In genomic region chr13:103334392-103334686, GRCm38 (mm10) we compare ENCODE assay signal across 8 mouse cellular contexts. TPM values are rescaled to one million over a fixed set of nuclear protein-coding genes. Genes with fewer than 3 reads are reported as not detected.
DNase-seq lines count a peak whose midpoint lies in the region; ATAC-seq lines count a peak whose summit lies in the region.

Gene Mast4, minus strand, starts transcription at chr13:103334497.

- peak within 1 kb of the TSS; percentile 61 for H3K4me3 ChIP-seq in intestine, embryonic 14.5 days (ENCODE audit: low read depth, low read length)

- H3K36me3 ChIP-seq in intestine, embryonic 14.5 days (ENCODE audit: control insufficient read depth, insufficient read depth, low read length) = no peaks in the 10 kb centered on the region

- peak within 1 kb of the TSS; percentile 94 for H3K4me2 ChIP-seq in intestine, embryonic 14.5 days (ENCODE audit: low read length)

- 0% methylated on average over 44 of the region's 44 CpGs for WGBS in intestine, embryonic 14.5 days

- intact Hi-C loops in gastrocnemius, postnatal 36 days (cut with DNase I) = no loop called here
- intact Hi-C loops in left cerebral cortex, postnatal 14 days (cut with DNase I) = loop anchor here (5.0 kb wide), 2 partner anchors 162 to 308 kb away; no protein-coding TSS in a partner anchor

- H3K9me3 ChIP-seq in intestine, embryonic 14.5 days (ENCODE audit: control insufficient read depth, low read length) = no peaks in the 10 kb centered on the region

- peaks cover 12% of the 10 kb centered on the region for H3K4me1 ChIP-seq in intestine, embryonic 14.5 days (replicated peaks; ENCODE audit: control insufficient read depth, insufficient read depth, low read length)

- H3K27me3 ChIP-seq in intestine, embryonic 14.5 days (replicated peaks; ENCODE audit: control insufficient read depth, insufficient read depth, low read length) = peaks cover 35% of the 10 kb centered on the region

- ATAC-seq in intestine, embryonic 14.5 days (replicated peaks; ENCODE audit: low FRiP score, low TSS enrichment, low read depth) = peak; percentile 95

- DNase-seq in adrenal gland, postnatal 14 days = peak; percentile 95
- peak; percentile 92 for DNase-seq in embryo, embryonic 11 days
- DNase-seq in gastrocnemius, postnatal 36 days = peak; percentile 79 to 87
- peak; percentile 93 for DNase-seq in intestine, embryonic 14.5 days (ENCODE audit: low spot score)
- peak; percentile 63 to 90 for DNase-seq in left cerebral cortex, postnatal 14 days (ENCODE audit: low spot score in 2 of 2)
- DNase-seq in mesoderm, embryonic 11.5 days (ENCODE audit: low read depth, low spot score) = peak; percentile 89
- peak; percentile 63 for DNase-seq in skeletal muscle tissue, adult 2 months (ENCODE audit: low read depth, low spot score)
- no peak for DNase-seq in c-Kit-positive CD71-positive TER-119-positive erythroid progenitor cells, embryonic 14.5 days (ENCODE audit: low spot score)

- peak within 1 kb of the TSS; percentile 29 for H3K9ac ChIP-seq in intestine, embryonic 14.5 days (ENCODE audit: low read length)

- H3K27ac ChIP-seq in intestine, embryonic 14.5 days (ENCODE audit: low read depth) = no peak within 1 kb of the TSS

RNA-seq across cellular contexts. Expression of gene Mast4, which starts in this region (rescaled TPM):
- total RNA-seq in adrenal gland, postnatal 14 days (2021) = 60.8 and 61.5 TPM in 2 replicates
- 10 to 100 TPM; 30.8 to 33.7 TPM for total RNA-seq in gastrocnemius, postnatal 36 days (2021)
- 31.5 and 31.9 TPM in 2 replicates for polyA plus RNA-seq in intestine, embryonic 14.5 days (2014; fragmentation: Nextera tagmentation; extraction: Ambion mirVana)
- total RNA-seq in left cerebral cortex, postnatal 14 days (2021) = 10 to 100 TPM; 35.5 to 41.2 TPM
